Mouse (Mus musculus) olfactory bulb, adult 2 months (tissue): ENCODE results near the gene Inpp5a.

Experiments used
- CTCF ChIP-seq: fragments of 200-500 bp; IDR thresholded peaks from 2 replicates; pipeline ENCODE4 v1.5.1; 2012; ENCODE audit warnings: low read depth, mild to moderate bottlenecking, low read length, moderate library complexity; ENCODE audit not compliant: insufficient read depth
- POLR2A ChIP-seq: fragments of 200-500 bp; IDR thresholded peaks from 2 replicates; pipeline ENCODE4 v1.6.1; 2012; ENCODE audit warnings: mild to moderate bottlenecking, low read depth, low read length, moderate library complexity; ENCODE audit not compliant: insufficient read depth

DNA sequence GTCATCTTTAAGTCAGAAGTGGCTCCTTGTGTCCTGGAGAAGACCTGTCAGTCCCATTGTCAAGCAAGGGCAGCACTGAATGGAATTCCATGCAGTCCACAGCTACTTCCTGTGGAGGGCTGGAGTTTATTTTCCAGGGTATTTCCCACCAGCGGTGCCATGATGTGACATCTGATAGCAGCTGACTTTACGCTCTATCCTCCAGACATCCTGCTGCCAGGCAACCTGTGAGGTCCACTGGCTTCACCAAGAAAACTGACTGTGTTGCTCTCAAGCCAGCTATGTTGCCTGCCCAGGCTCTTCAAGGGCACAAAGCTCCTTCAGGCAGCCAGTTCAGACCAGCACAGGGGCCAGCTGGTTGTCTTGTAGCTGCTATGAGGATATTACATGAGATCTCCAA lies 79.5 kb downstream of the Inpp5a start:
- TF ChIP-seq CTCF: no peak
- TF ChIP-seq POLR2A: no peak
